Mouse (Mus musculus): Measurements from ENCODE around the gene Fam78a.

Fam78a gene

GRCm38 (mm10) chr2:32102944-32103343, 18.3 kb upstream of the Fam78a start:
- no peak for DNase-seq (ENCODE audit: low read depth, low spot score)

- no peak for DNase-seq (ENCODE audit: low read depth, low spot score)
Observed at GRCm38 (mm10) chr2:32096122-32096420, 11.4 kb upstream of the Fam78a start.

- no peak for DNase-seq (ENCODE audit: low read depth, low spot score)
Observed at GRCm38 (mm10) chr2:32095351-32096121, 10.9 kb upstream of the Fam78a start, which contains the start of gene Plpp7. Gene Plpp7, plus strand, starts transcription at chr2:32095528.

- DNase-seq (ENCODE audit: low read depth, low spot score) = no peak
Observed at GRCm38 (mm10) chr2:32094001-32094707, 9.5 kb upstream of the Fam78a start.

GRCm38 (mm10) chr2:32091956-32092355, 7.3 kb upstream of the Fam78a start:
- no peak for DNase-seq (ENCODE audit: low read depth, low spot score)

GRCm38 (mm10) chr2:32090145-32090544, 5.5 kb upstream of the Fam78a start:
- no peak for DNase-seq (ENCODE audit: low read depth, low spot score)

- no peak for DNase-seq (ENCODE audit: low read depth, low spot score)
Observed at GRCm38 (mm10) chr2:32089606-32090005, 4.9 kb upstream of the Fam78a start.

GRCm38 (mm10) chr2:32088372-32088981, 3.8 kb upstream of the Fam78a start:
- DNase-seq (ENCODE audit: low read depth, low spot score) = no peak

GRCm38 (mm10) chr2:32087606-32088005, 2.9 kb upstream of the Fam78a start:
- DNase-seq (ENCODE audit: low read depth, low spot score) = no peak

GRCm38 (mm10) chr2:32085231-32085630, 574 bp upstream of the Fam78a start:
- DNase-seq (ENCODE audit: low read depth, low spot score) = no peak

- DNase-seq (ENCODE audit: low read depth, low spot score) = no peak
Observed at GRCm38 (mm10) chr2:32084872-32085199, 179 bp upstream of the Fam78a start.

GRCm38 (mm10) chr2:32083159-32084011, 1.3 kb downstream of the Fam78a start:
- no peak for DNase-seq (ENCODE audit: low read depth, low spot score)

- DNase-seq (ENCODE audit: low read depth, low spot score) = no peak
Observed at GRCm38 (mm10) chr2:32082229-32082628, 2.4 kb downstream of the Fam78a start.

GRCm38 (mm10) chr2:32081296-32081929, 3.2 kb downstream of the Fam78a start:
- DNase-seq (ENCODE audit: low read depth, low spot score) = no peak

GRCm38 (mm10) chr2:32080681-32081080, 4.0 kb downstream of the Fam78a start:
- no peak for DNase-seq (ENCODE audit: low read depth, low spot score)

GRCm38 (mm10) chr2:32079191-32079725, 5.4 kb downstream of the Fam78a start:
- DNase-seq (ENCODE audit: low read depth, low spot score) = no peak

GRCm38 (mm10) chr2:32078522-32078921, 6.1 kb downstream of the Fam78a start:
- DNase-seq (ENCODE audit: low read depth, low spot score) = no peak

GRCm38 (mm10) chr2:32077744-32078143, 6.9 kb downstream of the Fam78a start:
- DNase-seq (ENCODE audit: low read depth, low spot score) = no peak

GRCm38 (mm10) chr2:32075368-32075767, 9.3 kb downstream of the Fam78a start:
- no peak for DNase-seq (ENCODE audit: low read depth, low spot score)

- no peak for DNase-seq (ENCODE audit: low read depth, low spot score)
Observed at GRCm38 (mm10) chr2:32074404-32074803, 10.3 kb downstream of the Fam78a start.

GRCm38 (mm10) chr2:32070747-32071146, 13.9 kb downstream of the Fam78a start:
- DNase-seq (ENCODE audit: low read depth, low spot score) = no peak
